ENCODE assay signal across 15 mouse cellular contexts in the genomic region with DNA sequence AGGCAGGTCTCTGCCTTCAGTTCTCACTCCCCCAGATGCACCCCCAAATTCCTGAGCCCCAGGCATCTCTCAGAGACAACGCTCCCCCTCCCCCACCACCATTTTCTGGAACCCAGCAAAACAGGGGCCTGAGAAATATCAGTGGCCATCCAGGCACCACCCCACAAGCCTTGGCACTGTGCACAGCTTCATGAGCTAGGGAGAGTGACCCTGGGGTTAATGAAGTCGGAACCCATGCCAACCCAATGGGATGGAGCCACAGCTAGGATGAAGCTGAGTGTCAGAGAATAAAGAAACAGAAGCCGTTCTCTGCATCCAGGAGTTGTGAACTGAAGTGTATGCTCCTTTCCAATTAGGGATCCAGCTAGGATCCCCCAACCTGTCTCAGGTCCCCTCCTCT. TPM values are rescaled to one million over a fixed set of nuclear protein-coding genes. Genes with fewer than 3 reads are reported as not detected.
DNase-seq lines count a peak whose midpoint lies in the region; ATAC-seq and TF ChIP-seq lines count a peak whose summit lies in the region.
"Had no signal": no experiment of that assay in that cellular context is flagged by ENCODE, and none has a peak within 500 bp of the region (broad histone marks: within the 10 kb centered on the region; RNA-seq: fewer than 3 reads in every experiment).

No protein-coding gene starts in this region.

- no peak for TF ChIP-seq CTCF in forebrain, postnatal 0 days (IDR thresholded peaks at IDR 0.05; ENCODE audit: low read depth)

- no peak overlapping the region for H3K27ac ChIP-seq in forebrain, postnatal 0 days (ENCODE audit: low read depth, low read length)
- no peak overlapping the region for H3K27ac ChIP-seq in forebrain, embryonic 16.5 days (ENCODE audit: low read length)
- H3K27ac ChIP-seq in kidney, embryonic 15.5 days, result no peak overlapping the region
- H3K27ac ChIP-seq: midbrain, embryonic 12.5 days had no signal

- ATAC-seq in forebrain, postnatal 0 days, result no peak
- no peak for ATAC-seq in forebrain, embryonic 16.5 days
- ATAC-seq in kidney, embryonic 15.5 days (replicated peaks; ENCODE audit: low FRiP score), result no peak

- no peaks in the 10 kb centered on the region for H3K4me1 ChIP-seq in forebrain, postnatal 0 days (ENCODE audit: insufficient read depth)
- no peaks in the 10 kb centered on the region for H3K4me1 ChIP-seq in forebrain, embryonic 16.5 days (replicated peaks; ENCODE audit: control insufficient read depth, insufficient read depth, low read length)
- H3K4me1 ChIP-seq in kidney, embryonic 15.5 days, result peaks cover 16% of the 10 kb centered on the region
- H3K4me1 ChIP-seq: midbrain, embryonic 12.5 days had no signal

- no peaks in the 10 kb centered on the region for H3K9me3 ChIP-seq in forebrain, postnatal 0 days (ENCODE audit: low read length)
- no peaks in the 10 kb centered on the region for H3K9me3 ChIP-seq in forebrain, embryonic 16.5 days (ENCODE audit: control insufficient read depth, low read length)
- H3K9me3 ChIP-seq in kidney, embryonic 15.5 days (replicated peaks), result 0 out of 2 replicates have a peak, but pooled peaks cover 5% of the 10 kb centered on the region
- H3K9me3 ChIP-seq: midbrain, embryonic 12.5 days had no signal

- H3K27me3 ChIP-seq in forebrain, postnatal 0 days (ENCODE audit: insufficient read depth, low read length), result no peaks in the 10 kb centered on the region
- no peaks in the 10 kb centered on the region for H3K27me3 ChIP-seq in forebrain, embryonic 16.5 days (replicated peaks; ENCODE audit: control insufficient read depth, insufficient read depth, low read length)
- H3K27me3 ChIP-seq in kidney, embryonic 15.5 days, result no peaks in the 10 kb centered on the region

- H3K4me2 ChIP-seq in forebrain, postnatal 0 days (ENCODE audit: low read depth), result no peak overlapping the region
- H3K4me2 ChIP-seq in forebrain, embryonic 16.5 days (ENCODE audit: low read length), result no peak overlapping the region
- H3K4me2 ChIP-seq in kidney, embryonic 15.5 days, result no peak overlapping the region
- H3K4me2 ChIP-seq: liver, embryonic 11.5 days; midbrain, embryonic 12.5 days had no signal

- no peak overlapping the region for H3K4me3 ChIP-seq in forebrain, postnatal 0 days (ENCODE audit: low read depth, low read length)
- no peak overlapping the region for H3K4me3 ChIP-seq in forebrain, embryonic 16.5 days (replicated peaks; ENCODE audit: low read length)
- no peak overlapping the region for H3K4me3 ChIP-seq in kidney, embryonic 15.5 days (replicated peaks)
- H3K4me3 ChIP-seq: midbrain, embryonic 12.5 days had no signal

- H3K9ac ChIP-seq in forebrain, postnatal 0 days, result no peak overlapping the region
- H3K9ac ChIP-seq in forebrain, embryonic 16.5 days (replicated peaks; ENCODE audit: low read depth, low read length), result no peak overlapping the region
- H3K9ac ChIP-seq in kidney, embryonic 15.5 days, result no peak overlapping the region
- H3K9ac ChIP-seq: midbrain, embryonic 12.5 days had no signal

- no peaks in the 10 kb centered on the region for H3K36me3 ChIP-seq in forebrain, postnatal 0 days (ENCODE audit: insufficient read depth)
- H3K36me3 ChIP-seq in forebrain, embryonic 16.5 days (ENCODE audit: control insufficient read depth, insufficient read depth), result no peaks in the 10 kb centered on the region
- H3K36me3 ChIP-seq in kidney, embryonic 15.5 days, result no peaks in the 10 kb centered on the region
- H3K36me3 ChIP-seq: midbrain, embryonic 12.5 days had no signal

- 53% methylated on average over 3 of the region's 3 CpGs for WGBS in forebrain, postnatal 0 days
- 55% methylated on average over 3 of the region's 3 CpGs for WGBS in forebrain, embryonic 16.5 days
- 77% methylated on average over 3 of the region's 3 CpGs for WGBS in kidney, embryonic 15.5 days

- DNase-seq in forebrain, postnatal 0 days, result peak; percentile 10
- DNase-seq in kidney, postnatal 14 days, result peak; percentile 23
- DNase-seq in Muller cell, postnatal 12 days (ENCODE audit: inconsistent ontology term), result peak; percentile 70
- peak; percentile 45 to 65 for DNase-seq in kidney, postnatal 36 days
- DNase-seq in left cerebral cortex, adult 9 months (ENCODE audit: low spot score in 2 of 2), result no peak
- no peak for DNase-seq in frontal cortex, adult 2 months (ENCODE audit: extremely low spot score in 1 of 2, low spot score in 1 of 2)
- DNase-seq: cerebellum, adult 9-11 months; gastrocnemius, postnatal 14 days; heart, postnatal 14 days; right cerebral cortex, postnatal 4 days had no signal

RNA-seq across cellular contexts. Expression of a gene that starts 5.1 kb away (rescaled TPM):
- not detected in 2 replicates for total RNA-seq in forebrain, postnatal 0 days (2014; rRNA removed)
- not detected in 2 replicates for polyA plus RNA-seq in forebrain, postnatal 0 days (2015; fragmentation: Nextera tagmentation; extraction: Ambion mirVana)
- not detected in 2 replicates for polyA plus RNA-seq in forebrain, embryonic 16.5 days (2015; fragmentation: Nextera tagmentation; extraction: Ambion mirVana)
- 0.06 TPM in 1 of 2 replicates, not detected in the other for polyA plus RNA-seq in kidney, embryonic 15.5 days (2015; fragmentation: Nextera tagmentation; extraction: Ambion mirVana)
- polyA plus RNA-seq in frontal cortex, adult 2 months (2012; rRNA removed), result 0.18 and 0.27 TPM in 2 replicates
- total RNA-seq: gastrocnemius, postnatal 14 days; heart, postnatal 14 days had no signal
- polyA plus RNA-seq: liver, embryonic 11.5 days; midbrain, embryonic 12.5 days; neural tube, embryonic 11.5 days had no signal

RNA-seq across cellular contexts. Expression of a gene that starts 16.1 kb away (rescaled TPM):
- total RNA-seq in forebrain, postnatal 0 days (2014; rRNA removed), result 7.2 and 11.6 TPM in 2 replicates
- polyA plus RNA-seq in forebrain, postnatal 0 days (2015; fragmentation: Nextera tagmentation; extraction: Ambion mirVana), result 11.6 and 15.2 TPM in 2 replicates
- 13.9 and 15.4 TPM in 2 replicates for polyA plus RNA-seq in forebrain, embryonic 16.5 days (2015; fragmentation: Nextera tagmentation; extraction: Ambion mirVana)
- polyA plus RNA-seq in kidney, embryonic 15.5 days (2015; fragmentation: Nextera tagmentation; extraction: Ambion mirVana), result 52.5 and 53.5 TPM in 2 replicates
- 29.5 and 39.0 TPM in 2 replicates for polyA plus RNA-seq in frontal cortex, adult 2 months (2012; rRNA removed)

Comparison
In these comparisons a context has a peak if more than half of its experiments do, and no peak if none do; other contexts are left out.
1. DNase-seq: peak in forebrain, postnatal 0 days (single experiment), kidney, postnatal 14 days (single experiment), Muller cell, postnatal 12 days (single experiment) and kidney, postnatal 36 days (2 of 2); none in left cerebral cortex, adult 9 months (0 of 2) and frontal cortex, adult 2 months (0 of 2).